Mouse (Mus musculus): Measurements from ENCODE around the gene Sp1. TPM values are rescaled to one million over a fixed set of nuclear protein-coding genes. Genes with fewer than 3 reads are reported as not detected.

The Sp1 gene
- polyA plus RNA-seq, 1 experiment = 13.8 TPM

DNA sequence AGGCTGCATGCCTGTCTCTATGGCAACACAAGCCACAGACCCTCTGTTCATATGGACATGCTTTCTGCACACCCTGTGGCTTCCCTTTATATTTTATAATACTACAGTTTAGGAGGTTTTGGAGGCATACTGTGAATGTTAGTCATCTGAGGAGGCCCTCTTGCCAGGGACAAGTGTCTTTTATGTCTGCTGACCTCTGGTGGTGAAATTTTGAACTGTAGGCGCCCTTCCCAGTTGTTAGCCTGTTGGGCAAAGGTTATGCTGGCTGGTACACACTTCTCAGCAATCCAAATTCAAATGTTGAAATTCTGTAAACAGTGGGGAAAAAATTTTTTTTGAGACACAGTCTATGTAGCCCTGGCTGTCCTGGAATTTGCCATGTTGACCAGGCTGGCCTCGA is 36.5 kb downstream of the Sp1 start:
- TF ChIP-seq POLR2A (IDR thresholded peaks at IDR 0.05; ENCODE audit: low read depth, low read length) (no peak), CTCF (IDR thresholded peaks at IDR 0.05; ENCODE audit: extremely low read depth, insufficient read length, insufficient replicate concordance, low read depth, low read length) (peak; percentile 33; the same call in 1 of the 2 replicates)
- H3K27ac ChIP-seq (ENCODE audit: insufficient read depth, low read depth, low read length) = no peak overlapping the region
- no peak overlapping the region for H3K4me3 ChIP-seq (ENCODE audit: low read depth, low read length)
- no peaks in the 10 kb centered on the region for H3K36me3 ChIP-seq (ENCODE audit: control insufficient read depth, insufficient read depth, low read length)
- H3K27me3 ChIP-seq (ENCODE audit: control insufficient read depth, insufficient read depth, low read length) = peaks cover 2% of the 10 kb centered on the region; the same call in 1 of the 2 replicates
- WGBS = 46% methylated on average over 2 of the region's 2 CpGs
- H3K4me1 ChIP-seq (ENCODE audit: control insufficient read depth, insufficient read depth, insufficient read length, low read length) = no peaks in the 10 kb centered on the region

DNA sequence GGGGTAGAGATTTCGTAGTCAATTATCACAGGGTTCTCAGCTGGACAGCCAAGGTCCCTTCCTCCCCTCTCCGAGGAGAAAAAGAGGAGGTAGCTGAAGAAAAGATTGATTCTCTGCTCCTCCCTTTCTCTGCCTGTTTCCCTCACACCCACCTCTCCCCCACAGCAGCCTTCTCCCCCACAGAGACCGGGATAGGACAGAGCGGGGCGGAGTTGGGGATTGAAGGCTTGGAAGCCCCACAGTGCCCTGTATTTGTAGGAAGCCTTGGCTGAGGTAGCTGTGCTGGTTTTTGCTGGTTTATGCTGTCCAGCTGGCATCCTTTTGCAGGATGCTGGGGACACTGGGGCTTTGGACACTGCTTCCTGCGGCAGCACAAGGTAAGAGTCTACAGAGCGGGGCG is 39.2 kb downstream of the Sp1 start, which contains the start of gene Amhr2:
Gene Amhr2, plus strand, starts transcription at position 222 of the 400 bp plus-strand sequence.
- no peak within 1 kb of the TSS for H3K4me3 ChIP-seq (ENCODE audit: low read depth, low read length)
- no peaks in the 10 kb centered on the region for H3K4me1 ChIP-seq (ENCODE audit: control insufficient read depth, insufficient read depth, insufficient read length, low read length)
- peaks cover 2% of the 10 kb centered on the region; the same call in 1 of the 2 replicates for H3K27me3 ChIP-seq (ENCODE audit: control insufficient read depth, insufficient read depth, low read length)
- TF ChIP-seq CTCF (IDR thresholded peaks at IDR 0.05; ENCODE audit: extremely low read depth, insufficient read length, insufficient replicate concordance, low read depth, low read length) (no peak), POLR2A (IDR thresholded peaks at IDR 0.05; ENCODE audit: low read depth, low read length) (no peak)
- no peak within 1 kb of the TSS for H3K27ac ChIP-seq (ENCODE audit: insufficient read depth, low read depth, low read length)
- 81% methylated on average over 8 of the region's 8 CpGs for WGBS
- H3K36me3 ChIP-seq (ENCODE audit: control insufficient read depth, insufficient read depth, low read length) = no peaks in the 10 kb centered on the region

DNA sequence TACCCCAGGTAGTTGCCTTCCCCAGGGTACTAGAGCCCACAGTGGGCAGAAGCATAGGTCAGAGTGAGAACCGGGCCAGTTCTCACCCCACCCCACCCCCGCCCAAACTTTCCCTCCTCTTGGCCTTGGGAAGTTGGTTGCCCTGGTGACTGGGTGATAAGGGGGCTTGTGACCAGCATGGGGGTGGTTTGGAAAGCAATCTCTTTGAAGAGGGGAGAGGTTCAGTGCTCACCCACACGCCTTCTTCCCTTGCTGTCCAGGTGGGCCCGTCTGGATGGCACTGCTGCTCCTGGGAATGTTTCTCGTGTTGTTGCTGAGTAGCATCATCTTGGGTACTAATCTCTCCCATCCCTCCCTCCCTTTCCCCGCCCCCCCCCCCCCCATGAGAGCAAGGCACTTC is 40.5 kb downstream of the Sp1 start:
- TF ChIP-seq POLR2A (IDR thresholded peaks at IDR 0.05; ENCODE audit: low read depth, low read length) (no peak), CTCF (IDR thresholded peaks at IDR 0.05; ENCODE audit: extremely low read depth, insufficient read length, insufficient replicate concordance, low read depth, low read length) (no peak)
- WGBS = 47% methylated on average over 5 of the region's 6 CpGs
- H3K4me1 ChIP-seq (ENCODE audit: control insufficient read depth, insufficient read depth, insufficient read length, low read length) = peaks cover 3% of the 10 kb centered on the region; the same call in 1 of the 2 replicates

DNA sequence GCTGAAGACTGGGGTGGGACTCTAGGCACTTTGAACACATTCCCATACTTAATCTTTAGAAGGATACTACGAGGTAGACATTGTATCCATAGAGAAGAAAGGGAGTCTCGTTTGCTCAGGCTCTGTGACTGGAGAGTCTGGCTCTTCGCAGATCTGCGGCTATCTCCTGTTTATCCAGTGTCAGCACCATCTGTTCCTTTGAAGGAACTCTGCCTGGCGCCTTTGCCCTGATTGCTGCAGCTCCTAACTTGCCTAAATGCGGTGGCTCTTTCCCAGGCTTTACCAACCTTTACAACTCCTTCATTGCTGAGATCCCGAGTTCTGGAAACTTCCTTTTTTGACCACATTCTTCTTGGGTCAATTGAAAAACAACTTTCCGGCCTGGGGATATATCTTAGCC is 43.4 kb downstream of the Sp1 start:
- Histone ChIP-seq H3K27me3 (ENCODE audit: control insufficient read depth, insufficient read depth, low read length) (peaks cover 2% of the 10 kb centered on the region; the same call in 1 of the 2 replicates), H3K4me1 (ENCODE audit: control insufficient read depth, insufficient read depth, insufficient read length, low read length) (peaks cover 3% of the 10 kb centered on the region; the same call in 1 of the 2 replicates), H3K36me3 (ENCODE audit: control insufficient read depth, insufficient read depth, low read length) (no peaks in the 10 kb centered on the region), H3K4me3 (ENCODE audit: low read depth, low read length) (no peak overlapping the region), H3K27ac (ENCODE audit: insufficient read depth, low read depth, low read length) (no peak overlapping the region)
- WGBS = 80% methylated on average over 8 of the region's 8 CpGs
- TF ChIP-seq CTCF (IDR thresholded peaks at IDR 0.05; ENCODE audit: extremely low read depth, insufficient read length, insufficient replicate concordance, low read depth, low read length) = no peak
- no peak for TF ChIP-seq POLR2A (IDR thresholded peaks at IDR 0.05; ENCODE audit: low read depth, low read length)

More for the DNA sequence above, 40.5 kb downstream of the Sp1 start:
- no peak overlapping the region for H3K27ac ChIP-seq (ENCODE audit: insufficient read depth, low read depth, low read length)
- H3K27me3 ChIP-seq (ENCODE audit: control insufficient read depth, insufficient read depth, low read length) = peaks cover 2% of the 10 kb centered on the region; the same call in 1 of the 2 replicates
- no peak overlapping the region for H3K4me3 ChIP-seq (ENCODE audit: low read depth, low read length)
- H3K36me3 ChIP-seq (ENCODE audit: control insufficient read depth, insufficient read depth, low read length) = no peaks in the 10 kb centered on the region

DNA sequence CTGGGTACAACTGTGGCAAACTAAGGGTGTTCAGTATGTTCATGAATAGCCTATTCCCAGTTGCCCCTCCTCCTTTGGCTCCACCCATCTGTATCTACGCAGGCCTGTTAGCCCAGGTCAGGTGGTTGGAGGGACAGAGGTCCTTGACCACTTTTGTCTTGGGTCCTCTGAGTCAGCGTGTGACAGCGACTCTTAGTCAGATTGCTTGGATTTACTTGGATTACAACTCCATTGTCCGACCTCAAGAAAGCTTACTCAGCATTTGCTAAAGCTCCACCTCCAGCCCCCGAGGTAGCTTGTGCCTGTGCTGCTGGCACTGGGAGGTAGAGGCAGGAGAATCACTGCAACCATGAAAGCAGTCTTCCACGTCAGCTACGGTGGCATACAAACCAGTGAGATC is 45.0 kb downstream of the Sp1 start:
- H3K4me1 ChIP-seq (ENCODE audit: control insufficient read depth, insufficient read depth, insufficient read length, low read length) = peaks cover 3% of the 10 kb centered on the region; the same call in 1 of the 2 replicates
- WGBS = 15% methylated on average over 7 of the region's 7 CpGs
- no peaks in the 10 kb centered on the region for H3K36me3 ChIP-seq (ENCODE audit: control insufficient read depth, insufficient read depth, low read length)
- TF ChIP-seq CTCF (IDR thresholded peaks at IDR 0.05; ENCODE audit: extremely low read depth, insufficient read length, insufficient replicate concordance, low read depth, low read length) (no peak), POLR2A (IDR thresholded peaks at IDR 0.05; ENCODE audit: low read depth, low read length) (no peak)
- no peaks in the 10 kb centered on the region for H3K27me3 ChIP-seq (ENCODE audit: control insufficient read depth, insufficient read depth, low read length)
- H3K4me3 ChIP-seq (ENCODE audit: low read depth, low read length) = peak overlapping the region; percentile 47
- H3K27ac ChIP-seq (ENCODE audit: insufficient read depth, low read depth, low read length) = peak overlapping the region; percentile 76

DNA sequence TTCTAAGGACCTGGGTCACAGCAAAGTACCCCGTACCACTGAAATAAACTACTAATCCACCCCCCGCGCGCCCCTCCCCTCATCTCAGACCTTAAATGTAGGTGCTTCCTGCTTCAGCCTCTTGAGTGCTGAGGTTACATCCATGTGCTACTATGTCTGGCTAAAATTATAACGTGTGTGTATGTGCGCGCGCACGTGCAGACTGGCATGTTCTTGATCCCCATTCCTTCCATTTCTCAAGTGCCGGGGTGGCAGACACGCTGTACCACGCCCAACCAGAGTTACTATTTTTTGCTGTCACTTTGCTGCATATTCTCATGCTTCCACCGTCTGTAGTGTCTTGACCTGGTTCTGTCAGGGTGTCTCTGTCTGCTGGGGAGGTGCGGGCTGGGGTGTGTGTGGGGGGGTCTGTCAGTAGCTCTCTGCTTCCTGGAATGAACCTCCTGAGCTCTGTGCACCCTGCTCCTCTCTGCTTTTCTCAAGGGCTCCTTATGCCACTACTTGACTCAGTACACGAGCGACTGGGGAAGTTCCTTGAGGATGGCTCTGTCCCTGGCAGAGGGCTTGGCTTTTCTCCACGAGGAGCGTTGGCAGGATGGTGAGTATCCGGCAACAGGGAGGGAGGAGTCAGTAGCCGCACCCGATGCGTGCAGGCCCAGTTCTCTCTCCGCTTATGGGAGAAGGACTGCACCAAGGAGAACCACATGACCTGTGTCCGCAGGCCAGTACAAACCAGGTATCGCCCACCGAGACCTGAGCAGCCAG is 45.9 kb downstream of the Sp1 start:
- Histone ChIP-seq H3K4me1 (ENCODE audit: control insufficient read depth, insufficient read depth, insufficient read length, low read length) (peaks cover 3% of the 10 kb centered on the region; the same call in 1 of the 2 replicates), H3K27me3 (ENCODE audit: control insufficient read depth, insufficient read depth, low read length) (no peaks in the 10 kb centered on the region), H3K27ac (ENCODE audit: insufficient read depth, low read depth, low read length) (no peak overlapping the region), H3K4me3 (ENCODE audit: low read depth, low read length) (no peak overlapping the region), H3K36me3 (ENCODE audit: control insufficient read depth, insufficient read depth, low read length) (no peaks in the 10 kb centered on the region)
- WGBS = 65% methylated on average over 26 of the region's 26 CpGs
- TF ChIP-seq CTCF (IDR thresholded peaks at IDR 0.05; ENCODE audit: extremely low read depth, insufficient read length, insufficient replicate concordance, low read depth, low read length) (no peak), POLR2A (IDR thresholded peaks at IDR 0.05; ENCODE audit: low read depth, low read length) (no peak)

DNA sequence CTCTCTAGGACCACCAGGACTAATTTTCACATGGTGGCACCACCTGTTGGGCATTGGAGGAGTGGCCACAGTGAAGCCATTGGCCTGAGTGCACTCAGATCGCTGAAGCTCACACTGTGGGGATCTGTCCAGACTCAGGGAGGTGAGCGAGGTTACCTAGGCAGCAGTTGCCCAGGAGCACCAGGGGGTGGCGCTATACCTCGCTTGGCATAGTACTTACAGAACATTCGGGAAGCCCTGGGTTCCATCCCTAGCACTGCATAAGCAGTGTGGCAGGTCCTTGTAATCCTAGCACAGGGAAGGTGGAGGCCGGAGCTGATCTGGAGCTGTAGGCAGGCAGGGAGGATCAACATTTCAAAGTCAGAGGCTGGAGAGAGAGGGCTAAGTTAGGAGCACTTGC is 50.0 kb downstream of the Sp1 start:
- no peaks in the 10 kb centered on the region for H3K27me3 ChIP-seq (ENCODE audit: control insufficient read depth, insufficient read depth, low read length)
- H3K27ac ChIP-seq (ENCODE audit: insufficient read depth, low read depth, low read length) = no peak overlapping the region
- WGBS = 59% methylated on average over 6 of the region's 6 CpGs
- H3K4me1 ChIP-seq (ENCODE audit: control insufficient read depth, insufficient read depth, insufficient read length, low read length) = peaks cover 8% of the 10 kb centered on the region; the same call in 1 of the 2 replicates
- TF ChIP-seq CTCF (IDR thresholded peaks at IDR 0.05; ENCODE audit: extremely low read depth, insufficient read length, insufficient replicate concordance, low read depth, low read length) (peak; percentile 49; the same call in 1 of the 2 replicates), POLR2A (IDR thresholded peaks at IDR 0.05; ENCODE audit: low read depth, low read length) (no peak)
- no peak overlapping the region for H3K4me3 ChIP-seq (ENCODE audit: low read depth, low read length)
- H3K36me3 ChIP-seq (ENCODE audit: control insufficient read depth, insufficient read depth, low read length) = 0 out of 2 replicates have a peak, but pooled peaks cover 3% of the 10 kb centered on the region
